Mouse (Mus musculus): ENCODE measurements around the gene Gzme. TPM values are rescaled to one million over a fixed set of nuclear protein-coding genes. Genes with fewer than 3 reads are reported as not detected.
"Not testable (repeated sequence)": the region's sequence is repeated elsewhere in the genome, so short reads cannot be mapped to it uniquely, and the experiment has no call there.

Gzme gene
- polyA plus RNA-seq, 1 experiment from 2014 or later: not detected

GRCm38 (mm10) chr14:56115531-56116310, 4.7 kb downstream of the Gzme start:
- H3K4me3 ChIP-seq (ENCODE audit: low read depth, low read length); H3K27me3 ChIP-seq (ENCODE audit: control insufficient read depth, insufficient read depth, low read length); H3K9ac ChIP-seq (ENCODE audit: low read depth, low read length); H3K36me3 ChIP-seq (ENCODE audit: control insufficient read depth, insufficient read depth, low read length); ATAC-seq (replicated peaks; ENCODE audit: insufficient number of reproducible peaks, low FRiP score, low TSS enrichment); H3K9me3 ChIP-seq (replicated peaks; ENCODE audit: control insufficient read depth, low read length); H3K27ac ChIP-seq (ENCODE audit: low read depth, low read length); H3K4me2 ChIP-seq; H3K4me1 ChIP-seq (ENCODE audit: control insufficient read depth, insufficient read depth, low read length): not testable (repeated sequence)
- WGBS (ENCODE audit: insufficient replicate concordance): 82% methylated on average over 33 of the region's 33 CpGs

- 68% methylated on average over 13 of the region's 13 CpGs for WGBS (ENCODE audit: insufficient replicate concordance)
- Histone ChIP-seq H3K27me3 (ENCODE audit: control insufficient read depth, insufficient read depth, low read length) (no peaks in the 10 kb centered on the region), H3K4me3 (ENCODE audit: low read depth, low read length) (no peak overlapping the region), H3K36me3 (ENCODE audit: control insufficient read depth, insufficient read depth, low read length) (no peaks in the 10 kb centered on the region), H3K4me2 (no peak overlapping the region), H3K4me1 (ENCODE audit: control insufficient read depth, insufficient read depth, low read length) (no peaks in the 10 kb centered on the region), H3K9me3 (replicated peaks; ENCODE audit: control insufficient read depth, low read length) (no peaks in the 10 kb centered on the region), H3K9ac (ENCODE audit: low read depth, low read length) (no peak overlapping the region), H3K27ac (ENCODE audit: low read depth, low read length) (no peak overlapping the region)
- ATAC-seq (replicated peaks; ENCODE audit: insufficient number of reproducible peaks, low FRiP score, low TSS enrichment): no peak
Observed at GRCm38 (mm10) chr14:56105447-56106180, 14.8 kb downstream of the Gzme start.

GRCm38 (mm10) chr14:56105016-56105415, 15.4 kb downstream of the Gzme start:
- Histone ChIP-seq H3K27ac (ENCODE audit: low read depth, low read length) (no peak overlapping the region), H3K4me3 (ENCODE audit: low read depth, low read length) (no peak overlapping the region), H3K9me3 (replicated peaks; ENCODE audit: control insufficient read depth, low read length) (no peaks in the 10 kb centered on the region), H3K9ac (ENCODE audit: low read depth, low read length) (no peak overlapping the region), H3K27me3 (ENCODE audit: control insufficient read depth, insufficient read depth, low read length) (no peaks in the 10 kb centered on the region), H3K36me3 (ENCODE audit: control insufficient read depth, insufficient read depth, low read length) (no peaks in the 10 kb centered on the region), H3K4me2 (no peak overlapping the region), H3K4me1 (ENCODE audit: control insufficient read depth, insufficient read depth, low read length) (no peaks in the 10 kb centered on the region)
- no peak for ATAC-seq (replicated peaks; ENCODE audit: insufficient number of reproducible peaks, low FRiP score, low TSS enrichment)
- WGBS (ENCODE audit: insufficient replicate concordance): 70% methylated on average over 5 of the region's 5 CpGs

- Histone ChIP-seq H3K9ac (ENCODE audit: low read depth, low read length) (no peak overlapping the region), H3K4me2 (no peak overlapping the region), H3K4me3 (ENCODE audit: low read depth, low read length) (no peak overlapping the region), H3K27me3 (ENCODE audit: control insufficient read depth, insufficient read depth, low read length) (no peaks in the 10 kb centered on the region), H3K9me3 (replicated peaks; ENCODE audit: control insufficient read depth, low read length) (no peaks in the 10 kb centered on the region), H3K27ac (ENCODE audit: low read depth, low read length) (no peak overlapping the region), H3K36me3 (ENCODE audit: control insufficient read depth, insufficient read depth, low read length) (no peaks in the 10 kb centered on the region), H3K4me1 (ENCODE audit: control insufficient read depth, insufficient read depth, low read length) (no peaks in the 10 kb centered on the region)
- 71% methylated on average over 3 of the region's 3 CpGs for WGBS (ENCODE audit: insufficient replicate concordance)
- no peak for ATAC-seq (replicated peaks; ENCODE audit: insufficient number of reproducible peaks, low FRiP score, low TSS enrichment)
Observed at GRCm38 (mm10) chr14:56103452-56103851, 17.0 kb downstream of the Gzme start.

- WGBS (ENCODE audit: insufficient replicate concordance): 62% methylated on average over 10 of the region's 10 CpGs
Observed at GRCm38 (mm10) chr14:56102386-56102785, 18.0 kb downstream of the Gzme start, which contains the start of gene Ctsg. Ctsg (minus strand) TSS chr14:56102574.

GRCm38 (mm10) chr14:56098940-56099339, 21.5 kb downstream of the Gzme start:
- H3K4me2 ChIP-seq: no peak overlapping the region
- H3K4me1 ChIP-seq (ENCODE audit: control insufficient read depth, insufficient read depth, low read length): peaks cover 5% of the 10 kb centered on the region
- H3K4me3 ChIP-seq (ENCODE audit: low read depth, low read length): no peak overlapping the region
- no peak overlapping the region for H3K27ac ChIP-seq (ENCODE audit: low read depth, low read length)
- WGBS (ENCODE audit: insufficient replicate concordance): 69% methylated on average over 4 of the region's 4 CpGs
- no peaks in the 10 kb centered on the region for H3K27me3 ChIP-seq (ENCODE audit: control insufficient read depth, insufficient read depth, low read length)
- no peaks in the 10 kb centered on the region for H3K36me3 ChIP-seq (ENCODE audit: control insufficient read depth, insufficient read depth, low read length)
- ATAC-seq (replicated peaks; ENCODE audit: insufficient number of reproducible peaks, low FRiP score, low TSS enrichment): no peak
- H3K9ac ChIP-seq (ENCODE audit: low read depth, low read length): no peak overlapping the region
- H3K9me3 ChIP-seq (replicated peaks; ENCODE audit: control insufficient read depth, low read length): no peaks in the 10 kb centered on the region

More at GRCm38 (mm10) chr14:56102386-56102785, 18.0 kb downstream of the Gzme start, which contains the start of gene Ctsg:
- H3K9ac ChIP-seq (ENCODE audit: low read depth, low read length): no peak within 1 kb of the TSS
- H3K27ac ChIP-seq (ENCODE audit: low read depth, low read length): no peak within 1 kb of the TSS
- no peaks in the 10 kb centered on the region for H3K36me3 ChIP-seq (ENCODE audit: control insufficient read depth, insufficient read depth, low read length)
- H3K4me1 ChIP-seq (ENCODE audit: control insufficient read depth, insufficient read depth, low read length): peaks cover 5% of the 10 kb centered on the region; the same call in 1 of the 2 replicates
- no peaks in the 10 kb centered on the region for H3K27me3 ChIP-seq (ENCODE audit: control insufficient read depth, insufficient read depth, low read length)
- no peaks in the 10 kb centered on the region for H3K9me3 ChIP-seq (replicated peaks; ENCODE audit: control insufficient read depth, low read length)
- ATAC-seq (replicated peaks; ENCODE audit: insufficient number of reproducible peaks, low FRiP score, low TSS enrichment): no peak
- no peak within 1 kb of the TSS for H3K4me3 ChIP-seq (ENCODE audit: low read depth, low read length)
- H3K4me2 ChIP-seq: no peak within 1 kb of the TSS

- Histone ChIP-seq H3K36me3 (ENCODE audit: control insufficient read depth, insufficient read depth, low read length) (no peaks in the 10 kb centered on the region), H3K4me3 (ENCODE audit: low read depth, low read length) (no peak overlapping the region), H3K9me3 (replicated peaks; ENCODE audit: control insufficient read depth, low read length) (no peaks in the 10 kb centered on the region), H3K4me2 (no peak overlapping the region), H3K27me3 (ENCODE audit: control insufficient read depth, insufficient read depth, low read length) (no peaks in the 10 kb centered on the region), H3K4me1 (ENCODE audit: control insufficient read depth, insufficient read depth, low read length) (peaks cover 5% of the 10 kb centered on the region), H3K9ac (ENCODE audit: low read depth, low read length) (no peak overlapping the region), H3K27ac (ENCODE audit: low read depth, low read length) (no peak overlapping the region; the same call in 1 of the 2 replicates)
- WGBS (ENCODE audit: insufficient replicate concordance): 31% methylated on average over 1 of the region's 1 CpGs
- peak; percentile 42; the same call in 1 of the 2 replicates for ATAC-seq (replicated peaks; ENCODE audit: insufficient number of reproducible peaks, low FRiP score, low TSS enrichment)
Observed at GRCm38 (mm10) chr14:56097597-56097996, 22.8 kb downstream of the Gzme start.

GRCm38 (mm10) chr14:56093353-56093752, 27.1 kb downstream of the Gzme start:
- Histone ChIP-seq H3K27me3 (ENCODE audit: control insufficient read depth, insufficient read depth, low read length) (no peaks in the 10 kb centered on the region), H3K4me1 (ENCODE audit: control insufficient read depth, insufficient read depth, low read length) (peaks cover 5% of the 10 kb centered on the region), H3K27ac (ENCODE audit: low read depth, low read length) (no peak overlapping the region), H3K4me2 (no peak overlapping the region), H3K36me3 (ENCODE audit: control insufficient read depth, insufficient read depth, low read length) (no peaks in the 10 kb centered on the region), H3K9ac (ENCODE audit: low read depth, low read length) (no peak overlapping the region), H3K4me3 (ENCODE audit: low read depth, low read length) (no peak overlapping the region), H3K9me3 (replicated peaks; ENCODE audit: control insufficient read depth, low read length) (no peaks in the 10 kb centered on the region)
- WGBS (ENCODE audit: insufficient replicate concordance): 70% methylated on average over 2 of the region's 2 CpGs
- ATAC-seq (replicated peaks; ENCODE audit: insufficient number of reproducible peaks, low FRiP score, low TSS enrichment): no peak

All from heart, embryonic 11.5 days (tissue).